Mouse (Mus musculus) hindlimb bud, embryonic 11.5 days (tissue): Measurements from ENCODE around the gene Oaz1.

Experiments
- DNase-seq: peaks from one replicate; pipeline ENCODE4 v3.0.0-alpha.2; 2012; ENCODE audit warnings: low read depth, low spot score; ENCODE audit errors: extremely low spot score

The Oaz1 gene

GRCm38 (mm10) chr10:80843931-80844547 is 17.6 kb downstream of the Oaz1 start, which contains the start of gene Lingo3:
Lingo3 (minus strand) TSS chr10:80844039.
- DNase-seq = no peak

GRCm38 (mm10) chr10:80845055-80845693 is 18.7 kb downstream of the Oaz1 start:
- DNase-seq = no peak

DNA sequence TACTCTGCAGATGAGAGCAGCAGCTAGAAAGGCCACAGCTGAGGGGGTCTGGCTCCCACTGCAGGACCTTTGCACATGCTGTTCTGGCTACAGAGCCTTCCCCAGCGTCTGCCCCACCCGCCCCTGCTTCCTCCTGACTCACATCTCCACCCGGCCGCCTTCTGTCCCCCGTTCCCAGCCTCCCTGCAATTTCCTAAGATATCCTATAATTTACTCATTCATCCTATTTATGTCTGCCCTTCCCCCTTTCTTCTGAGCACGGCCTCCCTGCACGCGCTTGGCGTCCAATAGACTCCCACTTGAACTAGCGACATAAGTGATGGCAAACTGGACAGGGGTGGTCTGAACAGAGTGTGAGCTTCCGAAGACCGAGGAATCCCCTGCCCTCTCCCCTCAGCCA is 19.3 kb downstream of the Oaz1 start:
- DNase-seq = no peak

- DNase-seq = no peak
Observed at GRCm38 (mm10) chr10:80848571-80848970, 22.1 kb downstream of the Oaz1 start.

GRCm38 (mm10) chr10:80854913-80855748 is 28.7 kb downstream of the Oaz1 start, which contains the start of the genes Lsm7 and Sppl2b:
Lsm7 (minus strand) TSS chr10:80855209.
Sppl2b (plus strand) TSS chr10:80855275.
- DNase-seq = peak; percentile 83

- DNase-seq = no peak
Observed at GRCm38 (mm10) chr10:80855749-80856073, 29.3 kb downstream of the Oaz1 start.

GRCm38 (mm10) chr10:80856267-80856666 is 29.8 kb downstream of the Oaz1 start:
- DNase-seq = no peak

DNA sequence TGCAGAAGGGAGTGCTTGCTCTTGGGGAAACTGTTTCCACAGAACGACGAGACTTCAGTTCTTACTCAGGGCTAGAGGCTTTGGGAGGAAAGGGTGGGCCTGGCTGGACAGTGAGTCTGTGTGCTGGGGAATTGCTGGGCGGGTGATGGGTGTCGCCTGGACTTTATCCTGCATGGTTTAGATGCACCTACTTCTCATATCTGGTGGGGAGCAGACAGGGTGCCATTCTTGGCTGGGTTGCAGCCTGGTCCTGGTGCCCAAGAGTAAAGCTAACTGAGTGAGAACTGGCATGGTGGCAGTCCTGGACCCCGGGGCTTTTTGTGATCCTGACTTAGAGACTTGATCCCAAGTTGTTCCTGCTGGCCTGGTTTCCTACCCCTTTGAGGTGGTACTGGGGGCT is 30.5 kb downstream of the Oaz1 start:
- DNase-seq = no peak

- DNase-seq = no peak
Observed at GRCm38 (mm10) chr10:80857386-80857785, 30.9 kb downstream of the Oaz1 start.

DNA sequence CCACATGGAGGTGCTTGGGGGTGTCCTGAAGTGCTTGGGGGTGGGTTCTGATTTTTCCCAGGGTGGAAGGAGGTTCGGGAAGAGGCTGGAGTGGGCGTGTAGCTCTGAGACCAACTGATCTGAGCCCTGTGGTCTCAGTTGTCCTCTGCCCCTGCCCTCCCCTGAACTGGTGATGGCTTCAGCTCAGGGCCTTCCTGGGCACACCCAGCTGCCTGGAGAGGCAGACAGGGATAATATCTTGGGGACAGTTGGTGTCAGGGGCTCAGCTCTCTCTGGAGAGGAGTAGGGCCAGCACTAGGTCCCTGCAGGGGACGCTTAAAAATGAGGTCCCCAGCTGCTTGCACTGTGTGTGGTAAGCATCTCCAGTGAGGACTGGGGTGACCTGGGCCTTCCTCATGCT is 31.4 kb downstream of the Oaz1 start:
- no peak for DNase-seq

- DNase-seq = no peak
Observed at GRCm38 (mm10) chr10:80858350-80858935, 32.0 kb downstream of the Oaz1 start.

GRCm38 (mm10) chr10:80862305-80862704 is 35.8 kb downstream of the Oaz1 start:
- no peak for DNase-seq

- no peak for DNase-seq
Observed at GRCm38 (mm10) chr10:80864446-80864845, 38.0 kb downstream of the Oaz1 start.

DNA sequence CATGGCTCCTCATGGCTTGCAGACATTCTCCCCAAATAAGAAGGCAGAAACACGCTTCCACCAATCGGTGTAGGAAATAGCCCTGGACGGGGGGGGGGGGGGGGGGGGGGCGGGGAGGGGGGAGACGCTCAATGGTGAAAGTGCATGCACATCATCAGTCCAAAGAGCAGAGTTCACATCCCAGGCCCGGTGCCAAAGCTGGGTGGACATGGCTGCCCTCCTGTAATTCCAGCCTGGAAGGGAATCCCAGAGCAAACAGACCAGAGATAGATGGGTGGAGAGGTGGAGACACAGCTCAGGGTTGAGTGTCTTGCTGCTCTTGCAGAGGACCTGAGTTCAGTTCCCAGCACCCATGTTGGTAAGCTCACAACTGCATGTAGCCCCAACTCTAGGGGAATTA is 44.5 kb downstream of the Oaz1 start:
- no peak for DNase-seq

- no peak for DNase-seq
Observed at GRCm38 (mm10) chr10:80871581-80871980, 45.1 kb downstream of the Oaz1 start, which contains the start of gene Tmprss9. Tmprss9 (plus strand) TSS chr10:80871848.

DNA sequence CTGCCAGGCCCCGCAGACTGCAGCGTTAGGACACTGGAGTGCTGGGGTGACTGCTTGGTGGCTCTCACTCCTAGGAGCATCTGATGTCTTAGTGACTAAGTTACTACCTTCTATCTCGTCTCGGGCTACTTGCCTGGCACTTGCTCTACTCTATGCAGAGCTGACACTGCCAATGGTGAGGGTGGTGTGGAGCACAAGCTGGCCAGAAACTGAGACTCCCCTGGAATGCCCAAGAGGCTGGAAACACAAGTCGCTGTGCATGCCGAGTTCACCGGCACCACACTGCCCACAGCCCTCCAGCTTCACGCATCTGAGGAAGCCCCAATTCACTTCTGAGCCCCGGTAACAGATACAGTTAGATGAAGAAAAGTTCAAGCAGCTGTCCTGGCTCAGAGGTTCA is 47.6 kb downstream of the Oaz1 start:
- DNase-seq = no peak

- DNase-seq = peak; percentile 42
Observed at GRCm38 (mm10) chr10:80876028-80876427, 49.6 kb downstream of the Oaz1 start.

- no peak for DNase-seq
Observed at GRCm38 (mm10) chr10:80876594-80876993, 50.1 kb downstream of the Oaz1 start.
